Mouse (Mus musculus) erythroblast, embryonic 14.5 days (primary cell): ENCODE data around the gene Ap1s3.

ENCODE experiments used
- GATA1 ChIP-seq: IDR thresholded peaks from 2 replicates; pipeline ENCODE4 v1.6.1; 2012; ENCODE audit warnings: low read length, inconsistent platforms, mixed read lengths
- TAL1 ChIP-seq: IDR thresholded peaks from 3 replicates; pipeline ENCODE4 v1.6.1; 2012; ENCODE audit warnings: low read length, inconsistent platforms, mixed read lengths

DNA sequence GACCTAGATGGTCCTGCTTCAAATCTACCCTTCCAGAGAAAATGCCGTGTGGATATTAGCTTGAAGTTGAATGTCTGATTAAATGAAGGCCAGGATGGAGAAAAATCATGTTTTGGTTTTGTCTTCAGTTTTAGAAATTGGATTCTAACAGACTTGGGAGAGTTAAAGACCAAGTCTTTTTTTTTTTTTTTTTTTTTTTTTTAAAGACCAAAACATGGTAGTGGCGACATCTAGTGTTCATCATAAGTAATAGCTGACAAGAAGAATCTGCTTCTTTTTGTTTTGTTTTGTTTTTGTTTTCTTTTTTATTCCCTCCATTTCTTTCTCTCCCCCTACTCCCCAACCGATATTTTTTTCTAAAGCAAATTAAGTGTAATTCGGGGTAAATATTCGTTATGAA is 11.2 kb upstream of the Ap1s3 start:
- TF ChIP-seq GATA1 (no peak), TAL1 (no peak)
